Mouse (Mus musculus): Measurements from ENCODE around the gene 4930469K13Rik.

DNA sequence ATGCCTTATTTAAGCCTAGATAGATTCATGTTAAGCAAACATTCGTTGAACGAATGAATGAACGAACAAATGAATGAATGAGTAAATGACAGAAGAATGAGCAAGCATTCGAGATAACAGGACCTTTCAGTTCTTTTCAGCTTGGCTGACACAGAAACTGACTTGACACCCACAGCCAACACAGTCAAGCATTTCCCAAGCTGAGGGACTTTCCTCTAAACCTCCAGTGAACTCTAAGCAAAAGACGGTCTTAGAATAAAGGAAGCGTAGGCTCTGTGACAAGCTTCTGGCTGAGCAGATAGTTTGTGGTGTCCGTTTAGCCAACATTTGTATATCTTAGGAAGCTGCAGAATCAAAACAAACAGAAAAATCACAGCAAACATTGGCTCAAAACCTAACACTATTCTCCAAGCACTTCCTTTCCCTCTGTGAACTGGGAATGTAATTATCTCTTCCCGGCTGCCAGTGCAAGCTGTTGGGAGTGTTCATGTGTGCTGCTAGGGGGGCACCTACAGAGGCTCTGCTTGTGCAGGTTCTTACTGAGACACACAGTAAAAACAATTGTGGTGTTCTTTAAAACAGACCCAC lies 12.1 kb downstream of the 4930469K13Rik start:
- no peak for TF ChIP-seq POLR2A (IDR thresholded peaks at IDR 0.05; ENCODE audit: extremely low read depth, insufficient read depth, low read length)
- no peak for TF ChIP-seq CTCF (IDR thresholded peaks at IDR 0.05; ENCODE audit: extremely low read depth, insufficient read depth, low read length)

All from cortical plate, adult 2 months (tissue).